Mouse (Mus musculus): Measurements from ENCODE around the gene Traf2. TPM values are rescaled to one million over a fixed set of nuclear protein-coding genes. Genes with fewer than 3 reads are reported as not detected.
A peak's percentile ranks its signal among the peaks of the same experiment; 100 is the strongest.

Traf2 gene
- 16.4 and 18.7 TPM in 2 replicates for polyA plus RNA-seq (2015; fragmentation: Nextera tagmentation; extraction: Ambion mirVana)

DNA sequence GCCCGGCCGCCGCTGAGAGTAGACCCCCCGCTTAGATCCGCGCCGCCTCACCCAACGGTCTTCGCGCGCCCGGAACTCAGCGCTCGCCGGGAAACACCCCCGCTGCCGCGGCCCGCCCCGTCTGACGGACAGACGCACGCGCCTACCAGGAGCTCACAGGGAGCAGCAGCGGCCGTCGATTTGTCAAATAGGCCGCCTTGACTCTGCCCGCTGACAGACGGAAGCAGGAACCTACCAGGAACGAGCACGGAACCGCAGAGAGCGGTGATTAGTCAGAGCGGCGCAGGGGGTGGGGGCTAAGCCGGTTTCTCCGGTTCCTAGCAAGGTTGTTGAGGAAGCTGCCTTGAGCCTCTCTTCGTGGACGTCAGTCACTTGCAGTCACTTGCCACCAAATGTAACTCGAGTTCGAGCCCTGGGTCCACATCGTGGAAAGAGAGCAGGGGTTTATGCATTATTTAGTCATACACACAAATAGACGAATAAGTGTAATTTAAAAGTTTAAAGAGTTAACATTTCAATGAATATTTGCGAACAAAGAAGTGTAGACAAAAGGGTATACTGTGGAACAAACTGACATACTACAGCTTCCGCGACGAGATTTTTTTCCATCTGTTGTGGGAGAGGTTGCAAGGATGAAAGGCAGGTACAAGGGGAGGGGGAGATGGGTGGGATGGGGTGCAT lies at the start of gene Traf2:
TSS of gene Traf2 (minus strand) at position 130 of the 681 bp plus-strand sequence.
- peak within 1 kb of the TSS; percentile 74 for H3K27ac ChIP-seq (ENCODE audit: low read depth, low read length)
- peak within 1 kb of the TSS; percentile 82 for H3K9ac ChIP-seq (ENCODE audit: low read depth, low read length)
- H3K4me3 ChIP-seq (ENCODE audit: low read depth, low read length) = peak within 1 kb of the TSS; percentile 65
- TF ChIP-seq CTCF (IDR thresholded peaks at IDR 0.05; ENCODE audit: low read depth) = no peak
- WGBS = 3% methylated on average over 48 of the region's 48 CpGs
- no peaks in the 10 kb centered on the region for H3K27me3 ChIP-seq (replicated peaks; ENCODE audit: control insufficient read depth, insufficient read depth, low read length)
- H3K4me1 ChIP-seq (replicated peaks; ENCODE audit: control insufficient read depth, insufficient read depth, low read length) = no peaks in the 10 kb centered on the region
- no peaks in the 10 kb centered on the region for H3K36me3 ChIP-seq (ENCODE audit: control insufficient read depth, insufficient read depth)
- peak within 1 kb of the TSS; percentile 68 for H3K4me2 ChIP-seq (replicated peaks; ENCODE audit: low read depth)
- peak; percentile 99 for ATAC-seq
- no peaks in the 10 kb centered on the region for H3K9me3 ChIP-seq (ENCODE audit: control insufficient read depth)

DNA sequence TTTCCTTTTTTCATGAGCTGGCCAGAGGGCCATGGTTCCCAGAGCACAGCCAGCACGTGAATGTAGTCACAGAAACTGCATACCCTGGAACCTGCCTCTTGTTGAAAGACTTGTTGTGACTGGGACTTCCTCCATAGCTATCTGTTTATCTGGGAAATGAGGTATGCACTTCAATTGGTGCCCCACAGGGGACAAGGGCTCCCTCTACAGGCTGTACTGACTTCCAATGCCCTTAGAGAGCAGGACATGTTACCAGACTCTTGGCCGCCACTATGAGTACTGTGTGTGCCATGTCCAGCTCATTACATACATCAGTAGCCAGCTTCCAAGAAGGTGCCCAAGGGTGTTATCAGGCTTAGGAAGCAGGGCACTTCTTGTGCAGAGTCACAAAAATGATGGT lies 45.1 kb upstream of the Traf2 start:
- peak; percentile 54; the same call in 1 of the 2 replicates for ATAC-seq
- H3K4me1 ChIP-seq (replicated peaks; ENCODE audit: control insufficient read depth, insufficient read depth, low read length) = no peaks in the 10 kb centered on the region
- no peak overlapping the region for H3K4me3 ChIP-seq (ENCODE audit: low read depth, low read length)
- no peaks in the 10 kb centered on the region for H3K9me3 ChIP-seq (ENCODE audit: control insufficient read depth)
- no peak overlapping the region for H3K4me2 ChIP-seq (replicated peaks; ENCODE audit: low read depth)
- H3K27me3 ChIP-seq (replicated peaks; ENCODE audit: control insufficient read depth, insufficient read depth, low read length) = no peaks in the 10 kb centered on the region
- peaks cover 69% of the 10 kb centered on the region for H3K36me3 ChIP-seq (ENCODE audit: control insufficient read depth, insufficient read depth)
- no peak overlapping the region for H3K9ac ChIP-seq (ENCODE audit: low read depth, low read length)
- peak; percentile 83 for TF ChIP-seq CTCF (IDR thresholded peaks at IDR 0.05; ENCODE audit: low read depth)
- no peak overlapping the region for H3K27ac ChIP-seq (ENCODE audit: low read depth, low read length)
- WGBS = 62% methylated on average over 2 of the region's 2 CpGs

DNA sequence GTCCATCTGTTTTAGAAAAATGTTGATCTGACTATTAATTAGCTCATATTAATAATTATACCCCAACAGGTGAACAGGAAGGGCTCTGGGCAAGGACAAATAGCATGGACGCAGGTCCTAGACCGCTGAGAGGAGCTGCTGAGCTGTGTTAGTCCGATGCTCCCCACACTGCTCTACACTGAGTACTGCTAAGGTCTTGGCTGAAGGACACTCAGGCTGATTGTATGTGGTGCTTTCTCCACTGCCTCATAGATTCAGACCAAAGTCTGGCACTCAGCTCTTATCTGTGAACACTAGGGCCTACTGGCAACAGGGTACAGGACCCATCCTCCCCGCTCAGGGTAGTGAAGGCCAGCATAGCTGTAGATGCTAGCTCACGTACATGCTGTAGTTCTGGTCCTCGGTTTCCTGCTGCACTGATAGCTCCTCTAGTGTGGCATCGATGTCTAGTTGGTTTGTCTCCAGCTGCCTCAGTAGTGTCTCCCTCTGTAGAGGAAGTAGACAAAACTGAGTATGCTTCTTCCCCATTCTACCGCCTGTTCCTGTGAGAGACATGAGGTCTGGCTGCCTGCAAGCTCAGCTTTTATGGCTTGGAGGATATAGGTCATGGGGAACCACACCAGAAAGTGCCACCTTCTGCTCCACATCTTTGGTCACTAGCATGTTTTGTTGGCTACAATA lies 41.6 kb upstream of the Traf2 start:
- Histone ChIP-seq H3K4me1 (replicated peaks; ENCODE audit: control insufficient read depth, insufficient read depth, low read length) (no peaks in the 10 kb centered on the region), H3K36me3 (ENCODE audit: control insufficient read depth, insufficient read depth) (peaks cover 65% of the 10 kb centered on the region), H3K27me3 (replicated peaks; ENCODE audit: control insufficient read depth, insufficient read depth, low read length) (no peaks in the 10 kb centered on the region), H3K4me3 (ENCODE audit: low read depth, low read length) (no peak overlapping the region), H3K9me3 (ENCODE audit: control insufficient read depth) (no peaks in the 10 kb centered on the region), H3K9ac (ENCODE audit: low read depth, low read length) (no peak overlapping the region), H3K27ac (ENCODE audit: low read depth, low read length) (no peak overlapping the region), H3K4me2 (replicated peaks; ENCODE audit: low read depth) (no peak overlapping the region)
- TF ChIP-seq CTCF (IDR thresholded peaks at IDR 0.05; ENCODE audit: low read depth) = no peak
- 92% methylated on average over 8 of the region's 8 CpGs for WGBS
- ATAC-seq = no peak

DNA sequence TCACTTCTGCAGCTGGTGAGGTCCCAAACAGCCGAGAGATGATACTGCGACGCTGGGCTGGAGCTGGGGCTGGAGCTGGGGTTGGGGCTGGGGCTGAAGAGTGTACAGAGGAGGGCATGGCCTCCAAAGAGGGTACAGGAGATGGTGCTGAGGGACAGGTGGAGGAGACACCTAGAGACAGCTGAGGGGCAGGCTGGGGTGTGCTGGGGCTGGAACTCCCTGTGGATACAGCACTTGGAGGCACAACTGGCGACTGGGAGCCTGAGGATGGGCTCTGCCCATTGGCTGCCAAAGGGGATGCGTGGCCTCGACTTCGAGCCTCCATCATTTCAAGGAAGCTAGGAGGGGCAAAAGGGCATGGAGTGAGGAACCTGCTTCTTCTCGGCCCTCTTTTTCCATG lies 40.5 kb upstream of the Traf2 start:
- 0 out of 2 replicates have a peak, but pooled peaks cover 3% of the 10 kb centered on the region for H3K4me1 ChIP-seq (replicated peaks; ENCODE audit: control insufficient read depth, insufficient read depth, low read length)
- H3K9ac ChIP-seq (ENCODE audit: low read depth, low read length) = no peak overlapping the region
- 94% methylated on average over 8 of the region's 8 CpGs for whole genome bisulfite sequencing
- H3K27me3 ChIP-seq (replicated peaks; ENCODE audit: control insufficient read depth, insufficient read depth, low read length) = no peaks in the 10 kb centered on the region
- H3K27ac ChIP-seq (ENCODE audit: low read depth, low read length) = no peak overlapping the region
- no peak for ATAC-seq
- peaks cover 64% of the 10 kb centered on the region for H3K36me3 ChIP-seq (ENCODE audit: control insufficient read depth, insufficient read depth)
- H3K4me3 ChIP-seq (ENCODE audit: low read depth, low read length) = no peak overlapping the region
- H3K9me3 ChIP-seq (ENCODE audit: control insufficient read depth) = no peaks in the 10 kb centered on the region
- no peak overlapping the region for H3K4me2 ChIP-seq (replicated peaks; ENCODE audit: low read depth)
- no peak for TF ChIP-seq CTCF (IDR thresholded peaks at IDR 0.05; ENCODE audit: low read depth)

- peaks cover 7% of the 10 kb centered on the region; the same call in 1 of the 2 replicates for H3K4me1 ChIP-seq (replicated peaks; ENCODE audit: control insufficient read depth, insufficient read depth, low read length)
- H3K27ac ChIP-seq (ENCODE audit: low read depth, low read length) = no peak overlapping the region
- no peak for ATAC-seq
- no peak overlapping the region for H3K4me2 ChIP-seq (replicated peaks; ENCODE audit: low read depth)
- H3K4me3 ChIP-seq (ENCODE audit: low read depth, low read length) = no peak overlapping the region
- WGBS = 75% methylated on average over 3 of the region's 3 CpGs
- H3K27me3 ChIP-seq (replicated peaks; ENCODE audit: control insufficient read depth, insufficient read depth, low read length) = no peaks in the 10 kb centered on the region
- H3K36me3 ChIP-seq (ENCODE audit: control insufficient read depth, insufficient read depth) = peaks cover 47% of the 10 kb centered on the region
- H3K9ac ChIP-seq (ENCODE audit: low read depth, low read length) = no peak overlapping the region
- H3K9me3 ChIP-seq (ENCODE audit: control insufficient read depth) = no peaks in the 10 kb centered on the region
- no peak for TF ChIP-seq CTCF (IDR thresholded peaks at IDR 0.05; ENCODE audit: low read depth)
These were observed 38.9 kb upstream of the Traf2 start for GRCm38 (mm10) chr2:25585601-25586000.

DNA sequence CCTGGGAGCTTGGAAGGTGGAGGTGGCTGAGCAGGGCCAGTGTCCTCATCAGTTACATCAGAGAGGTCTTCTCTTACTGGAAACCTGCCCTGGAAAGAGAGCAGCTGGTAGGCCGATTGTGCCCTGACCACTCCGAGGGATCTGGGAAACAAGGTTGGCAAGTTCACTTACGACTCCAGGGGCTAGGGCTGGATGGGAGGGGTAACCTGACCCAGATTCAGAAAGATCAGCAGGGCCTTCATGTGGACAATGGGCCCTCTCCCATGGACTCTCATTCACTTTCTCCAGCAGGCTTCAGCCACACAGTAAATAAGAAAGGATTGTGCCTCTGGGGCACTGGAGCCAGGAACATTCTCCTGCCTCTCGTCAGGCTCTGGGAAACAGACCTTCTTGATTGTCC lies 38.1 kb upstream of the Traf2 start:
- peaks cover 7% of the 10 kb centered on the region for H3K27me3 ChIP-seq (replicated peaks; ENCODE audit: control insufficient read depth, insufficient read depth, low read length)
- no peak for ATAC-seq
- H3K27ac ChIP-seq (ENCODE audit: low read depth, low read length) = no peak overlapping the region
- H3K9ac ChIP-seq (ENCODE audit: low read depth, low read length) = no peak overlapping the region
- TF ChIP-seq CTCF (IDR thresholded peaks at IDR 0.05; ENCODE audit: low read depth) = no peak
- H3K4me2 ChIP-seq (replicated peaks; ENCODE audit: low read depth) = no peak overlapping the region
- no peak overlapping the region for H3K4me3 ChIP-seq (ENCODE audit: low read depth, low read length)
- WGBS = 86% methylated on average over 4 of the region's 4 CpGs
- H3K36me3 ChIP-seq (ENCODE audit: control insufficient read depth, insufficient read depth) = peaks cover 40% of the 10 kb centered on the region
- peaks cover 7% of the 10 kb centered on the region for H3K4me1 ChIP-seq (replicated peaks; ENCODE audit: control insufficient read depth, insufficient read depth, low read length)
- no peaks in the 10 kb centered on the region for H3K9me3 ChIP-seq (ENCODE audit: control insufficient read depth)

Data from intestine, postnatal 0 days (tissue).